Mouse (Mus musculus): ENCODE results near the gene Spon1. TPM values are rescaled to one million over a fixed set of nuclear protein-coding genes. Genes with fewer than 3 reads are reported as not detected.

Spon1 gene
- 0.55 TPM for polyA plus RNA-seq (2017; shearing (Covaris generic))

GRCm38 (mm10) chr7:113765667-113766497 is at the start of gene Spon1:
Spon1 (plus strand) TSS chr7:113765998.

